In the genomic region with DNA sequence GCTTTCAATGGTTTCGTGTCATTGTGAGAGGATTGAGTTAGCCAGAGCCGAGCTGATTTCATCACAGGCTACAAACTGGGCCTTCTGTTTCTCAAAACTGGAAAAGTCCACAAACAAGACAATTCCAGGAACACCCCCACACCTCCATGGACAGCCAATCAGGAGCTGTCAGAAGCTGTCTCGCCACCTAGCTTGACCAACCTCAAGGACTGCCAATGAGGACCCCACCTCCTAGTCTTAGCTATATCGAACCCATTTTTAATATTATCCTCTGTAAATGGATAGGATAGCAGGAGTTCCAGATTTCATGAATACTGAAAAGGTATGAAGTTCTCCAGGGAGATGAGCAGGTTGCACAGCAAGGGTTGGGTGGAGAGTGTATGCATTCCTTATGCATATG, we compare ENCODE assay signal across 23 mouse cellular contexts.
DNase-seq lines count a peak whose midpoint lies in the region; ATAC-seq lines count a peak whose summit lies in the region.
"Had no signal": no experiment of that assay in that cellular context is flagged by ENCODE, and none has a peak within 500 bp of the region (broad histone marks: within the 10 kb centered on the region; RNA-seq: fewer than 3 reads in every experiment).

No protein-coding gene starts in this region.

- intact Hi-C loops in heart, postnatal 36 days (cut with DNase I), result no loop called here

- H3K4me2 ChIP-seq in midbrain, embryonic 11.5 days, result no peak overlapping the region

- no peaks in the 10 kb centered on the region for H3K9me3 ChIP-seq in midbrain, embryonic 11.5 days (ENCODE audit: control insufficient read depth, low read length)
- no peaks in the 10 kb centered on the region for H3K9me3 ChIP-seq in midbrain, embryonic 10.5 days (replicated peaks)
- H3K9me3 ChIP-seq: G1E had no signal

- H3K4me3 ChIP-seq in midbrain, embryonic 11.5 days (ENCODE audit: low read depth, low read length), result no peak overlapping the region
- H3K4me3 ChIP-seq in midbrain, embryonic 10.5 days, result no peak overlapping the region

- no peak overlapping the region for H3K9ac ChIP-seq in midbrain, embryonic 11.5 days (ENCODE audit: low read length)

- WGBS in midbrain, embryonic 11.5 days, result 90% methylated on average over 4 of the region's 4 CpGs
- WGBS in midbrain, embryonic 10.5 days, result 89% methylated on average over 4 of the region's 4 CpGs

- H3K4me1 ChIP-seq in midbrain, embryonic 11.5 days (ENCODE audit: control insufficient read depth, insufficient read depth, low read length), result no peaks in the 10 kb centered on the region
- no peaks in the 10 kb centered on the region for H3K4me1 ChIP-seq in midbrain, embryonic 10.5 days

- H3K36me3 ChIP-seq in midbrain, embryonic 11.5 days (ENCODE audit: control insufficient read depth, insufficient read depth, low read length), result no peaks in the 10 kb centered on the region
- H3K36me3 ChIP-seq in midbrain, embryonic 10.5 days, result no peaks in the 10 kb centered on the region
- H3K36me3 ChIP-seq: G1E had no signal

- DNase-seq in heart, adult 11 months, result peak; percentile 62
- no peak for DNase-seq in heart, postnatal 36 days
- DNase-seq in midbrain, embryonic 11.5 days (ENCODE audit: low spot score, missing footprints), result peak; percentile 76
- no peak for DNase-seq in midbrain, embryonic 10.5 days (ENCODE audit: low spot score)
- DNase-seq in R1 (ENCODE audit: low read depth, low spot score), result peak; percentile 8
- DNase-seq in Muller cell, postnatal 12 days (ENCODE audit: inconsistent ontology term), result no peak
- DNase-seq: adrenal gland, adult 2 months; adrenal gland, adult 8-10 months; adrenal gland, postnatal 10 days; adrenal gland, postnatal 14 days; adrenal gland, postnatal 25 days; adrenal gland, postnatal 36 days; B cell, adult 2 months; cerebellum, adult 11 months; cerebellum, adult 11-12 months; cerebellum, adult 18-20 months; cerebellum, adult 2 months; cerebellum, adult 8-10 months had no signal

- no peak overlapping the region for H3K27ac ChIP-seq in midbrain, embryonic 11.5 days (ENCODE audit: low read depth, low read length)
- no peak overlapping the region for H3K27ac ChIP-seq in midbrain, embryonic 10.5 days (replicated peaks)

- H3K27me3 ChIP-seq in midbrain, embryonic 11.5 days (ENCODE audit: control insufficient read depth, insufficient read depth, low read length), result no peaks in the 10 kb centered on the region
- H3K27me3 ChIP-seq in midbrain, embryonic 10.5 days (ENCODE audit: low read depth, poor library complexity, severe bottlenecking), result no peaks in the 10 kb centered on the region
- H3K27me3 ChIP-seq: CH12.LX had no signal

- ATAC-seq in midbrain, embryonic 11.5 days (ENCODE audit: low FRiP score), result no peak
- ATAC-seq: activated CD4-positive, CD25-positive, alpha-beta regulatory T cell, adult 4 months; CD4-positive, CD25-positive, alpha-beta regulatory T cell, adult 4 months; Patski had no signal

Comparison
In these comparisons a context has a peak if more than half of its experiments do, and no peak if none do; other contexts are left out.
1. DNase-seq: peak in heart, adult 11 months (single experiment), midbrain, embryonic 11.5 days (single experiment) and R1 (single experiment); none in heart, postnatal 36 days (0 of 2), midbrain, embryonic 10.5 days (single experiment) and Muller cell, postnatal 12 days (single experiment).